Mouse (Mus musculus): Measurements from ENCODE around the gene Cnih1. TPM values are rescaled to one million over a fixed set of nuclear protein-coding genes. Genes with fewer than 3 reads are reported as not detected.
"Not testable (repeated sequence)": the region's sequence is repeated elsewhere in the genome, so short reads cannot be mapped to it uniquely, and the experiment has no call there.

Cnih1 gene
- polyA plus RNA-seq, 1 experiment: 6.1 TPM

DNA sequence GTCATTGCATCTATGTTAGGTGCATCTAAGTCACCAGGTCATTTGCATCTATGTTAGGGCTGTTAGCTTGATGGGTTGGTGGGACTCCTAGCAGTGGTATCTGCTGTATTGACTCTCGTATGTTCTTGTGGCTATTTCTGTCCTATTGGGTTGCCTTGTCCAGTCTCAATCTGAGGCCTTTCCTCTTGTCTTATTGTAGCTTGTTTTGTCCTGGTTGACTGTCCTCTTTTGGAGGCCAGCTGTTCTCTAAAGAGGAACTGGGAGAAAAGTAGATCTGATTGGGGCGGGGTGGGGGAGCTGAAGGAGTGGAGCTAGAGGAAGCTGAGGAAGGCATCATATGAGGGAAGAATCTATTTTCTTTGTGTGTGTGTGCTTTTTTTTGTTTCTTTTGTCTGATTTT, 45.5 kb downstream of the Cnih1 start:
- no peaks in the 10 kb centered on the region for H3K27me3 ChIP-seq (ENCODE audit: control insufficient read depth)
- H3K4me3 ChIP-seq (replicated peaks): no peak overlapping the region
- no peak for TF ChIP-seq GATA1 (IDR thresholded peaks at IDR 0.05; ENCODE audit: low read length)
- no peak for TF ChIP-seq TAL1 (IDR thresholded peaks at IDR 0.05; ENCODE audit: low read length)
- no peaks in the 10 kb centered on the region for H3K4me1 ChIP-seq (ENCODE audit: control insufficient read depth)
- H3K36me3 ChIP-seq (ENCODE audit: control insufficient read depth): no peaks in the 10 kb centered on the region
- no peaks in the 10 kb centered on the region for H3K9me3 ChIP-seq (ENCODE audit: control insufficient read depth, low read length)

DNA sequence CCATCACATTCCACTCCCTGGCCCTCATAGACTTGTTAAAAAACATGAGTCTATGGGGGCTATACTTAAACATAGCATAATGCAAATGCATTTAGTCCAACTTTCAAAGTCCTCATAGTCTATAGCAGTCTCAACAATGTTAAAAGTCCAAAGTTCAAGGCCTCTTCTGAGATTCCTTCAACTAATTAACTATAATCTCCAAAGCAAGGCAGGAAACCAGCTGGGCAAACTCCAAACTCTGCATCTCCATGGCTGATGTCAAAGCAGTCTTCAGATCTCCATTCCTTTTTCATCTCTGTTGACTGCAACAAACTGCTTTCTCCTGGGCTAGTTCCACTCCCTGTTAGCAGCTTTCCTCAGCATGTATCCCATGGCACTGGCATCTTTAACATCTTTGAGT, 50.9 kb downstream of the Cnih1 start:
- H3K9me3 ChIP-seq (ENCODE audit: control insufficient read depth, low read length); H3K36me3 ChIP-seq (ENCODE audit: control insufficient read depth); H3K4me1 ChIP-seq (ENCODE audit: control insufficient read depth); H3K27me3 ChIP-seq (ENCODE audit: control insufficient read depth); H3K4me3 ChIP-seq (replicated peaks): not testable (repeated sequence)

DNA sequence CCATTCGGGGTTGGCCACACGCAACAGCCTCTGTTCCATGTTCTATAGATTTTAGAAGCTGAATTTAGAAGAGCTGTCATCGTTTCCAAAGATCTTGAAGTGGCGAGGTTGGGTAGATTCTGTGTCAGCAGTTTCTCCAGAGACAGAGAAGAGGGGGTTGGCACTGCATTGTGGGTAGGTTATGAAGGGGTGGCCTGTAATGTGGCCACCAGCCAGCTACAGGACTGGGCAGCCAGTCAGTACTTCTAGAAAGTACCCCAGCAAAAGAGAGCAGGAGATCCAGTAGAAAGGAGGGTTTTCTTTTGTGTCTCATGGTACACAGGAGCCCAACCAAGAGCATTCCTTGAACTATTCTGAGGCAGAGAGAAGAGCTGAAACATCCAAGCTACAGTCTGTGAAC, 51.8 kb downstream of the Cnih1 start:
- H3K4me3 ChIP-seq (replicated peaks): no peak overlapping the region
- H3K9me3 ChIP-seq (ENCODE audit: control insufficient read depth, low read length): no peaks in the 10 kb centered on the region
- no peaks in the 10 kb centered on the region for H3K36me3 ChIP-seq (ENCODE audit: control insufficient read depth)
- H3K4me1 ChIP-seq (ENCODE audit: control insufficient read depth): no peaks in the 10 kb centered on the region
- no peak for TF ChIP-seq TAL1 (IDR thresholded peaks at IDR 0.05; ENCODE audit: low read length)
- TF ChIP-seq GATA1 (IDR thresholded peaks at IDR 0.05; ENCODE audit: low read length): no peak
- no peaks in the 10 kb centered on the region for H3K27me3 ChIP-seq (ENCODE audit: control insufficient read depth)

DNA sequence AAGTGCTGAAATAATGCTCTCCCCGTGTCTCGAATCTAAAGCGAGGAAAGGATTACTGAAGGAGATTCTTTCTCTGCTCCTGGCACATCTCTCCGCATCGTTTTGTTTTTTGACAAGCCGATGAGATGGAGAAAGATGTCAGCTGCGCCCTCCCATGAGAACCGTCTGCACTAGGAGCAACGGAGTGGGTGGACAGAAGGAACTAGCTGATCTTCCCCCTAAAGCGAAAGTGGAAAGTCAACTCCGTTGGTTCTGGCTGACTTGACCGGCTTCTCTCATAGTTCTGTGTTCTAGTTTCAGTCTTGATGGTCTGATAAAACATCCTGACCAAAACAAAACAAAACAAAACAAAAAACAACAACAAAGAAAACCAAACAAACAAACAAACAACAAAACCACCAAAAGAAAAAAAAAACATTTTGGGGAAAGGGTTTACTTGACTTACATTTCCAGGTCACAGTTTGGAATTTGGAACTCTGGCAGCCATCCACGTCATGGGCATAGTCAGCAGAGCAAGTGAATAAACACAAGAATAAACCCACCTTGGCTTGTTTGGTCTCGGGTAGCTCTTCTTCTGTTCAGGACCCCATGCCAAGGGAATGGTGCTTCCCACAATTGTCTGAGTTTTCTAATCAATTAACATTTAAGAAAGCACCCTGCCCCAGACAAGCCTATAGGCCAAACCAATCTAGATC, 53.3 kb downstream of the Cnih1 start:
- Histone ChIP-seq H3K4me1 (ENCODE audit: control insufficient read depth) (no peaks in the 10 kb centered on the region), H3K9me3 (ENCODE audit: control insufficient read depth, low read length) (no peaks in the 10 kb centered on the region), H3K27me3 (ENCODE audit: control insufficient read depth) (no peaks in the 10 kb centered on the region), H3K36me3 (ENCODE audit: control insufficient read depth) (no peaks in the 10 kb centered on the region), H3K4me3 (replicated peaks) (no peak overlapping the region)
- TF ChIP-seq TAL1 (IDR thresholded peaks at IDR 0.05; ENCODE audit: low read length): no peak

DNA sequence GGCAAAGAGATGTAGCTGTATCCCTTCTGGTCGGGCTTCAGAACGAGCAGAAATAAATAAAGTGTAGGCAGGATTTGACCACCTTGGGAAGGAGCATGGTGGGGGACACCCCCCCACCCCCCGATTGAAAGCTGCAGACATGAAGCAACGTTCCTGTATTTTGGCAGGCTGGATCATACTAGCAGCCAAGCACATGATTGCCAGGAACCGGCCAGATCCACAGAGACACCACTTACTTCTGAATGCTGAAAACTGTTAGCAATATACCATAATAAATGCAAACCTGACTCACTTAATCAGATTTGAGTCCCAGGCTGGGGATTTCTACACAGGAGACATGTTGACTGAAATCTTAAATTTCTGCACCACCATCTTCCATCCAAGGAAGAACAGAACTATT, 53.9 kb downstream of the Cnih1 start:
- Histone ChIP-seq H3K27me3 (ENCODE audit: control insufficient read depth) (no peaks in the 10 kb centered on the region), H3K9me3 (ENCODE audit: control insufficient read depth, low read length) (no peaks in the 10 kb centered on the region), H3K4me3 (replicated peaks) (no peak overlapping the region), H3K36me3 (ENCODE audit: control insufficient read depth) (no peaks in the 10 kb centered on the region), H3K4me1 (ENCODE audit: control insufficient read depth) (no peaks in the 10 kb centered on the region)
- TF ChIP-seq TAL1 (IDR thresholded peaks at IDR 0.05; ENCODE audit: low read length): no peak
- TF ChIP-seq GATA1 (IDR thresholded peaks at IDR 0.05; ENCODE audit: low read length): no peak

DNA sequence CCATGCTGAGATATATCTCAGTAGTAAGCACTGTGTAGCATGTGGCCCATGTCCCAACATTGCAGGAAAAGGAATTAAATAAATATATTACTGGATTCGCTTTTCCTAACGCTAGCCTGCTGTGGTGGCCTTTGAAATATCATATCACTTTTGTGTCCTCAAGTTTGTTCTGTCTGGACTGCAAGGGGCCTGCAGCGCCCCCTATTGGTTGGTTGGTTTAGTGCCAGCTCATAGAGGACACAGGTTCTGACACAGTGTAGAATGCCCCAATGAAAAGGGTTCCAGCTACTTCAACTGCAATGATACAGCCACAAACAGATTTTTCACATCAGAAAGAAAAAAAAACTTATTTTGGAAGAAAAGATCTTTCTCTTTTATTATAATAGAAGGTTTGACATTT, 62.5 kb downstream of the Cnih1 start:
- Histone ChIP-seq H3K27me3 (ENCODE audit: control insufficient read depth) (no peaks in the 10 kb centered on the region), H3K9me3 (ENCODE audit: control insufficient read depth, low read length) (no peaks in the 10 kb centered on the region), H3K4me3 (replicated peaks) (no peak overlapping the region), H3K4me1 (ENCODE audit: control insufficient read depth) (no peaks in the 10 kb centered on the region), H3K36me3 (ENCODE audit: control insufficient read depth) (no peaks in the 10 kb centered on the region)
- TF ChIP-seq GATA1 (IDR thresholded peaks at IDR 0.05; ENCODE audit: low read length): no peak
- TF ChIP-seq TAL1 (IDR thresholded peaks at IDR 0.05; ENCODE audit: low read length): no peak

Other genes with a start within 250 kb of the Cnih1 start
- gene Cdkn3, start 27.9 kb downstream of the Cnih1 start, polyA plus RNA-seq (2012): 2.5 and 2.6 TPM in 2 replicates
- gene Gmfb, start 33.8 kb upstream of the Cnih1 start, polyA plus RNA-seq (2012): 0.04 TPM in 2 replicates
- gene Cgrrf1, start 43.7 kb upstream of the Cnih1 start, polyA plus RNA-seq (2012): 2.4 and 2.7 TPM in 2 replicates
- 0.01 and 0.14 TPM in 2 replicates for gene Samd4, start 94.4 kb upstream of the Cnih1 start, polyA plus RNA-seq (2012)

Data from erythroblast, embryonic 14.5 days (primary cell).